Mouse (Mus musculus) embryonic facial prominence, embryonic 11.5 days (tissue): ENCODE measurements around the gene Sf3a1. TPM values are rescaled to one million over a fixed set of nuclear protein-coding genes. Genes with fewer than 3 reads are reported as not detected.

ENCODE experiments used
- ATAC-seq: fragments of 200-750 bp; cut with Nextera tagmentation; replicated peaks from 2 replicates; pipeline ENCODE4 v1.8.0; 2017; ENCODE audit warnings: low read depth; ENCODE audit not compliant: insufficient number of reproducible peaks, low FRiP score, low TSS enrichment
- DNase-seq: peaks from one replicate; pipeline ENCODE4 v3.0.0-alpha.2; 2015; ENCODE audit warnings: low spot score
- H3K27ac ChIP-seq: fragments of 300-500 bp; sonication (generic); replicated peaks from 2 replicates; pipeline ENCODE4 v1.5.1; 2014; ENCODE audit warnings: mild to moderate bottlenecking, low read depth, low read length, control low read depth
- H3K27me3 ChIP-seq: fragments of 300-500 bp; sonication (generic); 2 replicates; pipeline ENCODE4 v1.6.1; 2014; ENCODE audit warnings: mild to moderate bottlenecking, low read length, moderate library complexity, mixed read lengths; ENCODE audit not compliant: control insufficient read depth, insufficient read depth
- H3K36me3 ChIP-seq: fragments of 300-500 bp; sonication (generic); replicated peaks from 2 replicates; pipeline ENCODE4 v1.6.1; 2014; ENCODE audit warnings: low read depth, mild to moderate bottlenecking, low read length, moderate library complexity, mixed read lengths; ENCODE audit not compliant: control insufficient read depth, insufficient read depth
- H3K4me1 ChIP-seq: fragments of 300-500 bp; sonication (generic); 2 replicates; pipeline ENCODE4 v1.6.1; 2014; ENCODE audit warnings: low read length, mixed read lengths; ENCODE audit not compliant: control insufficient read depth, insufficient read depth
- H3K4me2 ChIP-seq: fragments of 300-500 bp; sonication (generic); 2 replicates; pipeline ENCODE4 v1.6.1; 2014; ENCODE audit warnings: low read depth, mild to moderate bottlenecking, control low read depth, low read length, moderate library complexity
- H3K4me3 ChIP-seq: fragments of 300-500 bp; sonication (generic); 2 replicates; pipeline ENCODE4 v1.5.1; 2014; ENCODE audit warnings: low read depth, low read length, control low read depth
- H3K9ac ChIP-seq: fragments of 300-500 bp; sonication (generic); replicated peaks from 2 replicates; pipeline ENCODE4 v1.6.1; 2014; ENCODE audit warnings: mild to moderate bottlenecking, control low read depth, low read length
- H3K9me3 ChIP-seq: fragments of 300-500 bp; sonication (generic); replicated peaks from 2 replicates; pipeline ENCODE4 v1.6.1; 2016; ENCODE audit warnings: mild to moderate bottlenecking, low read length, inconsistent platforms, mixed read lengths; ENCODE audit not compliant: control insufficient read depth
- WGBS: fragments of 180-500 bp; shearing (Covaris S2); extraction: QIAGEN DNeasy Blood & Tissue Kit; methylation state at CpG from one replicate; pipeline ENCODE4 v1.1.7; 2014; 5-methylcytosine and 5-hydroxymethylcytosine counted together
- polyA plus RNA-seq: library from polyadenylated mRNA; unstranded; fragments of >200 nt; fragmentation: Nextera tagmentation; extraction: Ambion mirVana; gene quantifications from 2 replicates; pipeline ENCODE4 v1.2.1, GENCODE M21; 2014

The Sf3a1 gene
- polyA plus RNA-seq, 1 experiment from 2014 or later = 82.7 TPM

DNA sequence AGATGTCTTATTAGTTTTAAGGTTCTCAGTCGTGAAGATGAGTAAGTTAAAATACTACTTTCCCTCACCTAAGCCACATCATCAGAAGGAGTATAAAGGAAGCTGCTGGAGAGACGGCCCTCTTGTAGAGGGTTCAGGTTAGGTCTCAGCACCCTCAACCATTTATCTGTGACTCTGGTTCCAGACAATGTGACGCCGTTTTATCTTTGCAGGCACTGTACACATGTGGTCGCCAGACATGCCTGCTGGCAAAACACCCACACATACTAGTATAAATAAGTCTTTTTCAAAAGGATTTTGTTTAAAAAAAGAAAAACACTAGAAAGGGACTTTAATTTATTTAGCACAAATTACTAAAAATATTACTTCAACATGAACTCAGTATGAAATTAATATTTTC lies 4.5 kb upstream of the Sf3a1 start:
- Histone ChIP-seq H3K4me3 (no peak overlapping the region), H3K27ac (no peak overlapping the region), H3K36me3 (no peaks in the 10 kb centered on the region), H3K9ac (no peak overlapping the region), H3K4me2 (no peak overlapping the region), H3K27me3 (no peaks in the 10 kb centered on the region), H3K4me1 (no peaks in the 10 kb centered on the region), H3K9me3 (no peaks in the 10 kb centered on the region)
- 66% methylated on average over 5 of the region's 5 CpGs for WGBS
- ATAC-seq (no peak), DNase-seq (no peak)

DNA sequence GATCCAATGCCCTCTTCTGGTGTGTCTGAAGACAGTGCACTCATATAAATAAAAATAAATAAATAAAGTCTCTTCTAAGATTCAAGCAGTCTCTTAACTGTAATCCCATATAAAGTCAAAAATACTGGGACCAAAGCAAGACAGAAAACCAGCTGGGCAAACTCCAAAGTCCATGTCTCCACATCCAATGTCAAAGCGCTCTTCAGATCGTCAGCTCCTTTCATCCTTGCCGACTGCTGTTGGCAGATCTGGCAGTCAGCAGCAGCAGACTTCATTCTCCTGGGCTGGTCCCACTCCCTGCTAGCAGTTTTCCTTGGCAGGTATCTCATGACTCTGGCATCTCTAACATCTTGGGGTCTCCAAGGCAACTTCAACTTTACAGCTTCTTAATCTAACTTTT lies 1.5 kb upstream of the Sf3a1 start:
- Histone ChIP-seq H3K9me3 (no peaks in the 10 kb centered on the region), H3K27me3 (no peaks in the 10 kb centered on the region), H3K4me2 (no peak overlapping the region), H3K9ac (no peak overlapping the region), H3K36me3 (peaks cover 2% of the 10 kb centered on the region; the same call in 1 of the 2 replicates), H3K4me1 (no peaks in the 10 kb centered on the region), H3K4me3 (no peak overlapping the region), H3K27ac (no peak overlapping the region)
- WGBS = 86% methylated on average over 3 of the region's 3 CpGs
- ATAC-seq (no peak), DNase-seq (no peak)

DNA sequence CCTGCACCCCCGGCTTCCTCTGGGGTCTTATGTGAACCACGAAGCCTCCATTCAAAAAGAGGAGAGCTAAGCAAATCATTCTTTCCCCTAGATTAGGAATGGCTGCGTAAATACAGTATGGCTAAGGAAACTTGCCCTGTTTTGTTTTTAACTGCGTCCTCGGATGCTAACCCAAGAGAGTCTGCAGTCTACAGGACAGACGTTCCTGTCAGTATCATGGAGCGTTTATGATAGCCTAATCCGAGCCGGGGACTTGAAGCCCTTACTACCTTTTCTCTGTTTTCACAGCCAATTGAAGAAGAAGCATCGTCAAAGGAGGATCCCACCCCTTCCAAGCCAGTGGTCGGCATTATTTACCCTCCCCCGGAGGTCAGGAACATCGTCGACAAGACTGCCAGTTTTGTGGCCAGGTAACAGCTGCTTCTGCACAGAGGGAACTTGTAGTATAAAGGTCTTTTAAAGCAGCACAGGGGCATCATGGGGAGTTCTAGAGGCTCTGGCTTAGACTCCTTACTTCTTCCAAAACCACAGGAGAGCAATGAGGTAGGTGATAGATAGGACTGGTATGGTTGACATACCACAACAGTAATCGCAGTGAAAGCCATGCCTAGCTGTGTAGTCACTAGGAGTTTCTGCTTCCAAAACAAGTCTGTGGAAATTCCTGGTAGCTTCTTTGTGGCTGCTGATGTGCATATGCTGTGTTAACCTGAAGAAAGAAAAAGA lies 769 bp downstream of the Sf3a1 start:
- peak overlapping the region; percentile 90 for H3K9ac ChIP-seq
- DNase-seq = peak; percentile 6
- 7% methylated on average over 15 of the region's 15 CpGs for WGBS
- H3K9me3 ChIP-seq = no peaks in the 10 kb centered on the region
- peak overlapping the region; percentile 77; the same call in 1 of the 2 replicates for H3K27ac ChIP-seq
- H3K4me3 ChIP-seq = peak overlapping the region; percentile 94
- no peaks in the 10 kb centered on the region for H3K27me3 ChIP-seq
- H3K4me2 ChIP-seq = peak overlapping the region; percentile 87
- H3K4me1 ChIP-seq = no peaks in the 10 kb centered on the region
- ATAC-seq = no peak
- H3K36me3 ChIP-seq = peaks cover 2% of the 10 kb centered on the region; the same call in 1 of the 2 replicates

DNA sequence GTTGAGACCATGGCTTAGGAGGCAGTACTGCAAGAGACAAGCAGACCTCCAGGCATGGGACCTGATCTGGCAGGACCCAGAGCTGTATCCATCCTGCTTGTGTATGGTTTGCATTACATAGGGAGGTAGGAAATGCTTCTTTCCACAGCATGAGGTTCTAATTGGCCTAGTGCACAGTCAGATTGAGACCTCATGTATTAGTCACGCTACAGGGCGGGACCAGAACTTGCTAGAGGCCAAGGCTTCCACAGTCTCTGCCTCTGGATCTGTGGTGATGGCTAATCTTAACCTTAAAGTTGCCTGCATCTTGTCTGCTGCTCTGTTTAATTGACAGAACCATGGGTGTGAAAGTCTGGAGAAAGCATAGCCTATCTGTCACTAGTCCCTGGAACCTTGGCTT lies 4.6 kb downstream of the Sf3a1 start:
- no peaks in the 10 kb centered on the region for H3K4me1 ChIP-seq
- peaks cover 17% of the 10 kb centered on the region for H3K36me3 ChIP-seq
- H3K4me3 ChIP-seq = no peak overlapping the region
- H3K9ac ChIP-seq = no peak overlapping the region
- DNase-seq = peak; percentile 53
- ATAC-seq = 0 out of 2 replicates have a peak, but pooled peaks have one; percentile 18
- H3K27me3 ChIP-seq = no peaks in the 10 kb centered on the region
- no peaks in the 10 kb centered on the region for H3K9me3 ChIP-seq
- no peak overlapping the region for H3K4me2 ChIP-seq
- 75% methylated on average over 2 of the region's 2 CpGs for WGBS
- H3K27ac ChIP-seq = no peak overlapping the region

DNA sequence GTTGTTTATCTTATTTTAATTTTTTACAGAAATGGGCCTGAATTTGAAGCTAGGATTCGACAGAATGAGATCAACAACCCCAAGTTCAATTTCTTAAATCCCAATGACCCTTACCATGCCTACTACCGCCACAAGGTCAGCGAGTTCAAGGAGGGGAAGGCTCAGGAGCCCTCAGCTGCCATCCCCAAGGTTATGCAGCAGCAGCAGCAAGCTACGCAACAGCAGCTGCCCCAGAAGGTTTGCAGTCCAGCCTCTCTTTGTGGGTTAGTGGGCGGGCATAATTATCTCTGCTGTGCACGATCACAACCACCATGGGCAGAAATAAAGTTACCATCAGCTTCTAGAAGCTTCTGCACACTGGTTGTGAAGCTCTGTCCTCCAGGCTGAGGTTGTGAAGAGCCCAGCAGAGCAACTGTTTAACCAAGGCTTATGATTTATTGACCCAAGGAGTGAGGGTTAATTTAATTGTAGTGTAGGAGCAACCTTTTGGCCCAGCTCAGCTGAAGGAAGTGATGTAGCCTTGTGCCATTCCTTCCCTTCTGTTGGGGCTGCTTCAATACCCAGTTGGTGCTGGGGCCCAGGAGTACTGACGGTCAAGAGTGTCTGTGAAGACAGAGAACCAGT lies 6.4 kb downstream of the Sf3a1 start:
- H3K4me3 ChIP-seq = no peak overlapping the region
- no peak overlapping the region for H3K27ac ChIP-seq
- no peak overlapping the region for H3K9ac ChIP-seq
- H3K4me1 ChIP-seq = no peaks in the 10 kb centered on the region
- ATAC-seq = no peak
- no peaks in the 10 kb centered on the region for H3K9me3 ChIP-seq
- H3K36me3 ChIP-seq = peaks cover 20% of the 10 kb centered on the region
- no peaks in the 10 kb centered on the region for H3K27me3 ChIP-seq
- H3K4me2 ChIP-seq = no peak overlapping the region
- no peak for DNase-seq
- 92% methylated on average over 7 of the region's 7 CpGs for WGBS

DNA sequence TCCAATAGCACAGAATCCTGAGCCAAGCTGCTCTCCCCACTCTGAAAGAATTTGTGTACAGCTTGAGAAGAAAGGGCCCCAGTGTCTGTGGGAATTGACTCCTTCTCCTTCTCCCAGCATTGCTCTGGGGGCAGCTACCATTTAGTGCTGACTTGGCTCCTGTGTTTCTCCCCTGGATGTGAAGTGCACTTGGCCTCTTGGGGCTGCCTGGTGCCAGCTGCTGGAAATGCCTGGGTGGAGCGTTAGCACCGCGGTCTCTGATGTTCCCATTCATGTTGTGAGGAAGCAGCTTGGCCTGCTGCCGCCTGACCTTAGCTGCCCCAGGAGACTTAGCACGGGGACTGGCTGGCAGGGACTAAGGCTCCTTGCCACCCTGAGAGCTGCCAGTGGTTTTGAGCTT lies 14.4 kb downstream of the Sf3a1 start:
- no peak overlapping the region for H3K4me3 ChIP-seq
- H3K4me2 ChIP-seq = no peak overlapping the region
- ATAC-seq = no peak
- H3K9ac ChIP-seq = no peak overlapping the region
- H3K4me1 ChIP-seq = no peaks in the 10 kb centered on the region
- WGBS = 91% methylated on average over 5 of the region's 5 CpGs
- peaks cover 57% of the 10 kb centered on the region for H3K36me3 ChIP-seq
- no peak overlapping the region for H3K27ac ChIP-seq
- no peaks in the 10 kb centered on the region for H3K9me3 ChIP-seq
- no peaks in the 10 kb centered on the region for H3K27me3 ChIP-seq
- DNase-seq = no peak

DNA sequence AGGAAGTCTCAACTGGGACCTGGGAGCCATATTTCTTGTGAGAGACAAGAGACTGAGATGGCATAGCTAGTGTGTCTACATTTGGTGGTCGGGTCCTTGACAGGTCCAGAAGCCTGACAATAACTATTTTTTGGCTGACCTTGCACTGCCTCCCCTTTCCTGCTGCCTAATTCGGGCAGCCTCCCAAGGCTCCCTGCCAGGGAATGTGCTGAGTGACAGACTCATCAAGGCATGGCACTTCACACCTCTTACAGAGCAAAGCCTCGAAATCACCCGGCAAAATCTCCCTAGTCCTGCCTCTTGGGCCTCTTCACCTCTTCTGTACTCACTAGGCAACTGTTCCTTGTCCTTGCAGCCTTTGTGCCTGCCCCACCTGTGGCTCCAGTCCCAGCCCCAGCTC lies 17.6 kb downstream of the Sf3a1 start:
- Histone ChIP-seq H3K27ac (no peak overlapping the region), H3K9me3 (no peaks in the 10 kb centered on the region), H3K27me3 (no peaks in the 10 kb centered on the region), H3K4me3 (no peak overlapping the region), H3K36me3 (peaks cover 62% of the 10 kb centered on the region), H3K4me2 (no peak overlapping the region), H3K9ac (no peak overlapping the region), H3K4me1 (no peaks in the 10 kb centered on the region)
- no peak for ATAC-seq
- 82% methylated on average over 4 of the region's 4 CpGs for WGBS
- DNase-seq = no peak

DNA sequence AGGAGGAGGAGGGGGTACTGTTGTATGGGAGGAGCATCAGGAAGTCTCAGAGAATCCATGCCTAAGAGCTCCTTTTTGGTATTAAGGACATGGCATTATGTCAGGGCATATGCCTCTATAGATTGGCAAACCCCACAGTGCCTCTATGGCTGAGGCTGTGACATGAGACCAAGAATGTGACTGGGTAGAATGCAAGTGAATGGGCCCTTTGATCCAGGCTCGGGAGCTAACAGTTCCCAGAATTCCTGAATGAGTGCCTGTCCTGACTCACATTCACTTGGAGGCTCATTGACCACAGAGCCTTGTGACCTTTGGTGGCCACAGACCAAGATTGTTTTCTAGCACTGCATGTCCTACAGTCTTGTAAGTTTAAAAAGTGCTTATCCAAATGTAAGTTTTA lies 21.9 kb downstream of the Sf3a1 start:
- Histone ChIP-seq H3K4me2 (no peak overlapping the region), H3K9ac (no peak overlapping the region), H3K4me3 (no peak overlapping the region), H3K27ac (no peak overlapping the region), H3K36me3 (peaks cover 31% of the 10 kb centered on the region), H3K9me3 (no peaks in the 10 kb centered on the region), H3K4me1 (no peaks in the 10 kb centered on the region), H3K27me3 (no peaks in the 10 kb centered on the region)
- 14% methylated on average over 1 of the region's 1 CpGs for WGBS
- DNase-seq (no peak), ATAC-seq (no peak)
